Mouse (Mus musculus): ENCODE data around the gene Proca1.

Proca1 gene

DNA sequence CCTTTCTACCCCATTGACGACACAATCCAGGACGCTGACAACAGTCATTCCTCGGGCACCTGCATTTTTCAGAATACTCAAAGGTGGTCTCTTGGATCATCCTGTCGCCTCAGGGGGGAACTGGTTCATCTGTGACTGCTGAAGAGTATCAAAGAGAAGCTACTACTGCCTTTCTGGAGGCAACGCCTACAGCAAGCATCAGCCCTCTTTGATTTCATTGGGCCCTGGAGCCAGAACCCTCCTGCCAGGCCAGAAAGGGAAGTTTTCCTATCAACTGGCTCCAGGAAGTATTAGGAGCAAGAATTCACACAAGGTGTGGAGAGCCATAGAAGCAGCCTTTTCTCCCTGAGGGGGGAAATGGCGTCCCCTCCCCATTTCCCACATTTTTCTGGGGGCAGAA, 26.6 kb upstream of the Proca1 start:
- no peak for DNase-seq

DNA sequence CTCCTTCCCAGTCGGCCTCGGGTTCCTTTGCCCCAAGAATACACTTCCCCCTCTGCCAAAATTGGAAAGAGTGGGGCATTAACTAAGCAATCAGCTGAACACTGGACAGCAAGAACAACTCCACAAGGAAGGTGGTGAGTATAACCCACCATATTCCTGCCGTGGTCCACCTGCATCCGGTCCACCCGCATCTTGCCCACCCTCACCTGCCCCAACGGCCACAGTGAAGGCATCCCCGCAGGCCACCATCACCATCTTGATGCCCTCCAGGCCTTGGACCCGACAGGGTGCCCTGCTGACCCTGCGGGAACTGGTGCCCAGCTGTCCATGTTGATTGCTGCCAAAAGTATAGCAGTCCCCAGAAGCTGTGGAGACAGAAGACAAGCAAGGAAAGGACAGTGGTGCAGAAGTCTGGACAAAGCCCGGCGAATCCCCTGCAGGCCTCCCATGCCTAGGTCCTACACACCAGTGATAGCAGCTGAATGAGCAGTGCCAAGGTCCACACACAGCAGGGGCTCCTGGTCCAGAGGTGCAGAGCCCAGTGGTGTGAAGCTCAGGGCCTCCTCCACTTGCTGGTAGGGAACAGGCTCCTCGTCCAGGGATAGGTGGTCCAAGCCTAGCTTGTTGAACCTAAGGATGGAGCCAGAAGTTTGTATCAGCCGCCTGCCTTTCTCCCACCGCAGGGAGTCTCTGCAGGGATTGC, 25.8 kb upstream of the Proca1 start:
- DNase-seq, result no peak

DNA sequence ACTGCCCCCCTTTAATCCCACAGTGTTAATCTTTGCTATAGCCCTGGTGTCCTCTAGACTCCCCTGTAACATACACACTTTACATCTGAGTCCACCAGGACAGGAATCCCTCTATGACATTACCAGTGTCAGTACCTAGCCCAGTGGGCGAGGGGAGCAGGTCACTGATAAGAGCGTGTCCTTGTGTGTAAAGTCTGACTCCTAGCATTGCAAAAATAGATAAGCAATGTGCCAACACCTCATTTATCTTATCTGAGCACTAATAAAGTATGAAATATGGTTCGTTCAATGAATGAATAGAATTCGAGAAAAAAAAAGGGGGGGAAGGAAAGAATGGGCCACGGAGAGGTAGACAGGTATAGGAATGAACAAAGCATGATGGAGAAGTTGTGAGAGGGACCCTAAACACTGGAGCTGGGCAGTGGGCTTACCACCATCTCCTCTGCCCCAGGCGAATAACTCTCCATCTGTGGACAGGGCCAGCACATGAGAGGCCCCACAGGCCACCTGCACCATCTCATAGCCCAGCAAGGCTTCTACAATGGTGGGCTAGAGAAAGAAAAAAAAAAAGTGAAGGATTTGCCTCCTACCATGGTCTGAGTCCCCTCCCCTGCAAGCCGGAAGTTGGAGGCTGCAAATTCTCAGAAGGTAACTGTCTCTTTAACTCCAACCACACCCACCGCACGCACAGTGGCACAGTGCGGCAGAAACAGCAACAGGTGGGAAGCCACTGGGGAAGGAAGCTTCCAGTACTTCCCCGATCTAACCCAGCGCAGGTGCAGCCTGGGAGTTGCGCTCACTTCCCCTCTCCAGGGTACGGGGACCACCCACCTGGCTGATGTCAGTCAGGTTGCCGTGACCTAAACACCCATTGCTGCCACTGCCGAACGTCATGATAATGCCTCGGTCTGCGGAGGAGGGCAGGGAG, 24.4 kb upstream of the Proca1 start:
- no peak for DNase-seq

DNA sequence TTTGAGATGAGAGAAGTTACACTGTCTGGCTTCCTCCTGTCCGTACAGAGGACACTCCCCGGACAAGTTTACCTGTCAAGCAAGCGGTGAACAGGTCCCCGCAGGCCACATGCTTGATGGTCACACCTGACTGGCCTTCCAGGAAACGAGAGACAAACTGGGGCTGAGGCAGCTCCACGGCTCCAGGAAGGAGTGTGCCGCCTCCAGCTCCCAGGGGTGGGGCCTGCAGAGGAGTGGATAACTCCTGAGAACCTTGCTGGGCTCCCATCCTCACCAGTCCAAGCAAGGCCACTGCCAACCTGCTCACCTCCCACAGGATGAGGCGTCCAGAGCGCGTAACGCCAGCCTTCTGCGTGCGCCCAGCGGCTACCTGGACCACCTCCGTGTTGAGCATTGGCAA, 22.9 kb upstream of the Proca1 start:
- no peak for DNase-seq

DNA sequence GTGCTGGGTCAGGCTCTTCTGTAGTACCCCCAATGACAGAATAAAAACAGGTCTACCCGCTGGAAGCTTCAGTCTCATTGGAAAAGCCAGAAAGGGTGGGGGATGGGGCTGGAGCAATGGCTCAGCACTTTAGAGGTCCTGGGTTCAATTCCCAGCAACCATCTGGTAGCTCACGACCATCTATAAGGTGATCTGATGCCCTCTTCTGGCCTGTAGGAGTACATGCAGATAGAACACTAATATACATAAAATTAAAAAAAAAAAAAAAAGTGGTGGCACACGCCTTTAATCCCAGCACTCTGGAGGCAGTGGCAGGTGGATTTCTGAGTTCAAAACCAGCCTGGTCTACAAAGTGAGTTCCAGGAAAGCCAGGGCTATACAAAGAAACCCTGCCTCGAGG, 21.9 kb upstream of the Proca1 start:
- no peak for DNase-seq

DNA sequence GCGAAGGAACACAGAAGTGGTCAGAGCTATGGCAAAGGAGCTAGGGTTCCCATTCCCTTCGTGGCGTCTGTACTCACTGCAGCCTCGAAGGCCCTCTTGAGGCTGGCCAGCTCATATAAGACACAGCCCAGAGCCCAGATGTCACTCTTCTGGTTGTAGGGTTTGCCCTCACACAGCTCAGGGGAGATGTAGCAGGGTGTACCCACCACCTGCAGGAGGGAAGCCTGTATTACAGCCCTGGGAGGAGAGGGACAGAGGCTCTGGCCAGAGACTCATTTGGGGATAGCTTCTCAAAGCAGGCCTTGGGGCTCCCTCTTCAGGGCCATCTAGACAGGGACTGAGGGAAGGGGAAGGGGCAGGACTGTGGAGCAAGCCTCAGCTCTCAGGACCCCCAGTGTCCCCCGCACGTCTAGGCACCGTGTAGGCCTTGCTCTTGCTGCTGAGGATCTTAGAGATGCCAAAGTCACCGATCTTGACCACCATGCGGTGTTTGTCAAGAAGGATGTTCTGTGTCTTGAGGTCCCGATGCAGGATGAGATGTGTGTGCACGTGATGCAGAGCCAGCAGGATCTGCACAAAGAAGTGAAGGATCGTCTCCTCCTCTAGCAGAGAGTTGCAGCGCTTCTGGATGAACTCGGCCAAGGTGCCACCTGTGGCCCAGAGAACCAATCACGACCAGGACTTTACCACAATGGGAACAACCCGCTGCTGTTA, 21.0 kb upstream of the Proca1 start:
- DNase-seq, result no peak

DNA sequence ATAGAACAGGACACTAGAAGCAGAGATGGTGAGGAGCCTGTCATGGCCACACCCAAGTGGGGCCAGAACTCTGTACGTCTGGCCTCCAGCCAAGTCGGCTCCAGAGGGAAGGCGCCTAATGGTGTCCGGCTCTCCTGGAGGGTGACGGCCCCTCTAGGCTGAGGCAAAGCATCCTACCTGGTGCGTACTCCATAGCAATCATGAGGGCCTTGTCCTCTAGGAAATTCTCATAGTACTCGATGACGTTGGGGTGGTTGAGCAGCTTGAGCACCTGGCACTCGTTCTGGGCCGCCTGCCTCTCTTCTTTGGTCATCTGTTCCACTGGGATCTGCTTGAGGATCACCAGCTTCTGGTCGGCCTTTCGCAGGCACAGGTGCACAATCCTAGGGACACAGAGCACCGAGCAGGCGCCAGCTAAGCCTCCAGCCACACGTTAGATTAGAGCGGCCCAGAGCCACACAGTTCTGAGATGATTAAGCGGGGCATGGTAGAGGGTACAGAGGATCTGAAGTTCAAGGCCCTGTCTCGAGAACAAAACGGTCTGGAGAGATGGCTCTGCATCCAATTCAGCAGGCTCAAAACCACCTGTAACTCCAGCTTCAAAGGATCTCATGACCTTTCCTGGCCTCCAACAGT, 20.3 kb upstream of the Proca1 start:
- no peak for DNase-seq

DNA sequence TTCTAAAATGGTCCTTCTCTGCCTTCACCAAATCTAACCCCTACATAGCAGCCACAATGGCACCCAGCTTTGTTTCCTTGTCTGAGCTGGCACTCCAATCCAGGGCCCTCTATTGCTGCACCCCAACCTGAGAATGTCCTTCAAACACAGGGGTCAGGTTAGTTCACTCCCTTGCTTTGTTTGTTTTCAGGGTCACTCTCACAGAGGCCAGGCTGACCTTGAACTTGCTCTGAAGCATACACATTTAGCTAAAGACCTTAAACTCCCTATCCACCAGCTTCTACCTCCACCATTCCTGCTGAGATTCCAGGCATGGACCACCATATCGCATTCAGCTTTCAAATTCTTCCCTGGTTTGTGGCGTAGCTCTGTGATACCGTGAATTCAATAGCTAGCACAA, 18.7 kb upstream of the Proca1 start:
- no peak for DNase-seq

DNA sequence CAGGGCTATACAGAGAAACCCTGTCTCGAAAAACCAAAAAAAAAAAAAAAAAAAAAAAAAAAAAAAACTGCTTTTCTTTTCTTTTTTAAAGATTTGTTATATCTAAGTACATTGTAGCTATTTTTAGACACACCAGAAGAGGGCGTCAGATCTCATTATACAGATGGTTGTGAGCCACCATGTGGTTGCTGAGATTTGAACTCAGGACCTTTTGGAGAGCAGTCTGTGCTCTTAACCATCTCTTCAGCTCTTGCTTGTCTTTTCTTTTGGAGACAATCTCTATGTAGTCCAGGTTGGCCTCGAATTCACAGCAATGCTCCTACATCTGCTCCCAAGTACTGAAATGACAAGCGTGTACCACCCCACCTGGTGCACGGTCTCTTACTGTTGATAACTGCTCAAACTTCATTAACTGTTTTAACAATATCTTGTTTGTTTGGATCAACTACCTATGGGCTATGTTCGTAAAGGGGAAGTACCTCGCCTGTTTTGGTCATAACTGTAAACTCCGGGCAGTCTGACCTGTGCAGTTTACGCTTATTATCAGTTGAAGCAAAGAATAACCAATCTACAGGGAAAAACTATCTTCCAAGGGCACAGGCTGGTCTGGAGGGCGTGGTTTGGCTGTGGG, 17.3 kb upstream of the Proca1 start:
- DNase-seq, result no peak

DNA sequence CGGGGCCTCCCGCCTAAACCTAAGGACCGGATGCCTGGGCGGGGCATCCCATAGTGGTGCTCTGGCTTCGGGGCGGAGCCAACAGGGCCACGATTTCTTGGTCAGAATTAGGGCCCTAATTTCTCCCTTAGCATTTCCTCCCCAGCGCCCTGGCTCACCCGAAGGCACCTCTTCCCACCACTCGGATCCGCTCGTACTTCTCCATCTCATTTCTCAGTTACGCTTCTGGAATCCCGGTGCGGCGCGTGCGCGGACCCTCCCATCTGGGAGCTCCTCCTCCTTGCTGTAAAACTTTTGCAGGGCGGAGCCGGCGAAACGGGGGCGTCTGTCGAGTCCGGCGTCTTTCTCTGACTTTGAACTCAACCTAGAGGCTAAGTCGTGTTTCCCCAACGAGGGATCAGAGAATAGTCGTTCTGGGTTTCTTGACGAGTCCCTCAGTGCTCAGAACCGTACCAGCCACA, 16.8 kb upstream of the Proca1 start, which contains the start of the genes Nek8 and Tlcd1:
Gene Nek8 (minus strand): TSS at position 274 of the 461 bp plus-strand sequence.
Gene Tlcd1 (plus strand): TSS at position 310 of the 461 bp plus-strand sequence.
- peak; percentile 84 for DNase-seq

DNA sequence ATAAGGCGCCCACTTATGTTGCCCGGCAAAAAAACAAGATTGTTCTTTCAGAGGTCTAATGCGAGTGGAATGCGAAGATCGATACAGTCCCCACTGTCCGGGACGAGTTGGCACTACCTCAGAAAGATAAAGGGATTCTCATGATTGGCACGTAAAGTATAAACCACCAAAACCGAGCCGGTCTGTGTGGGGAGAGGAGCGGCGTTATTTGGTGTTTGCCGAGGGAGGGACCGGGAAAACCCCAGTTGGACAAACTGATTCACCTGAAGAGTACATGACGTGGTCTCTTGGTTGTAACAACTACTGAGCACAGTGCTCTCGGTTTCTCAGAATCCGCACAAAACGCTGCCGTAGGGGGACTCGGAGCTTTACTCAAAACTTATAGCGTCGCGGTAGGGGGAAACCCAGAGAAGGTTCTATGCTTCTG, 16.3 kb upstream of the Proca1 start:
- no peak for DNase-seq

DNA sequence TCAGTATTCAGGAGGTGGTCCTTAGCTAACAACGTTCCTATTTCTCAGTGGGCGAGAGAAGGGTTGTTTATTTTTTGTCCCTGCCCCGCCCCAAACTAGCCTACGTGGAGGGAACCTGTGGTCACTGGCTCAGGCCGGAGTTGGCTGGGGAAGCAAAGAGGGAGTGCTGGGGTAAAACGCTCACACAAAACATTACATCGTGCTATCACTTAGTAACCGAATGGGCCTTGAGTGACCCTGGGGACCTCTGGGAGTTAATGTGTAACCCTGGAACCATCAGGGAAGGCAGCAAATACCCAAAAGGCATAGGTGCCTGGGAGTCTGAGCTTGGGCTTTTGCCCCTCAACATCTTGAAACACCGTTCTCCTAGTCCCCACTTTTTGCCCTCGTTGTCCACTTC, 15.8 kb upstream of the Proca1 start:
- DNase-seq, result no peak

DNA sequence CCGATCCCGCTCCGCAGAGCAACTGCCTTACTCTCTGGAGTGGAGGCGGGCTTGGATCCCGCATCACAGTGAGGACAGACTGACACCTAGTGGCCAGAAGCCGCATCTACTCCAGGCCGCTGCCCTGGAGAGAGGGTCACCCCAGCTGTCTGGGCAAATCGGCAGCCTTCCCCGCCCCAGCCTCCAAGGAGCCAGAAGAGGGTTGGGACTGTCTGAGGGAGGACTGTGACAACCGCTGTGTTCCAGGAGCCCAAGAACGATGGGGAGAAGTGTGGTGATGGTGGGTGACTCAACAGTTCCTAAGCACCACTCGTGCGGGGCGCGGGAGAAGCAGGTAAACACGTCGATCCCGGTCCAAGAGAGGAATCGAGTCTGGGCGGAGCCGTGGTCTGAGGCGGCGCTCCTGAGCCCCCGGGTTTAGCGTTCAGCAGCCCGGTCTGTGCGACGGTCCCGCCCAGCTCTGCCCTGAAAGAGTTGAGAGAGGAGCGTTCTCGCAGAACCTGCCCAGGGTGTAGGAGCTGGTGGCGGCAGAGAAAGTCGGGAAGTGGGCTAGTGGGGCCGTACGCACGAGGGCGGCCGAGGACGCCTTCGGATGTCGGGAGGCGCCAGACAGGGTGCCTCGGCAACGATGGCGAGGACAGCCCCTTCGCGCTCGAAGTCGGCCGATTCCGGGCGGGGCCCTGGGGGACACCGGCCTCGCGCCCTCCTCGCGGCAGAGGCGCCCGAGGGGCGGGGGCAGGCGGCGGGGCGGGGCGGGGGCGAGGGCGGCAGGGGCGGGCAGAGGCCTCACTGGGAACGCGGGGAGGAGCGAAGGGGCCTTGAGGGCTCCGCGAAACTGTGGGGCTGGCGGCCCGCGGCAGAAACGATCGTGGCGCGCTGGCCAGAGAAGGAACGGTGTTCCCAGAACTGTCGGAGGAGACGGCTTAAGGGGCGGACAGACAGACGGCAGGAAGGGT, 15.0 kb upstream of the Proca1 start:
- peak; percentile 90 for DNase-seq

DNA sequence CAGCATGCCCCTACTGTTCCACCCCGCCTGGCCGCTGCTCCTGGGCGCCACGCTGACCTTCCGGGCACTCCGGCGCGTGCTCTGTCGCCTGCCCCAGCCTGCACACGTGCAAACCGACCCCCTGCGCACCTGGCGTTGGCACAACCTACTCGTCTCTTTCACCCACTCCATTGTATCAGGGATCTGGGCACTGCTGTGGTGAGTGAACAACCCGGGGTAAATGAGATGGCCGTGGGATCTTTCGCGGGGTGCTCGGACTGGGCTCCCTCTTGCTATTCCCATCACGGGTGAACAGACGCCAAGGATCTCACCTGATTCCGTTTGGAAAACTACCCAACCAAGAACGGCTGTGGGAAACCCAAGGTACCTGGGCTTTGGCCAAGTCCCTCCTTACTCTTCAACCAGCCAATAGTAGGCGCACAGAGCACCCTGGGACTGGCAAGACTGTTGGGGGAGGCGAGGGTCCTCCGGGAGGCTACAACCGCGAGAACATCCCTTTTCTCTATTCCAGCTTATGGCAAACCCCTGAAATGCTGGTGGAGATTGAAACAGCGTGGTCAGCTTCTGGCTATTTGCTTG, 14.2 kb upstream of the Proca1 start:
- DNase-seq, result no peak

DNA sequence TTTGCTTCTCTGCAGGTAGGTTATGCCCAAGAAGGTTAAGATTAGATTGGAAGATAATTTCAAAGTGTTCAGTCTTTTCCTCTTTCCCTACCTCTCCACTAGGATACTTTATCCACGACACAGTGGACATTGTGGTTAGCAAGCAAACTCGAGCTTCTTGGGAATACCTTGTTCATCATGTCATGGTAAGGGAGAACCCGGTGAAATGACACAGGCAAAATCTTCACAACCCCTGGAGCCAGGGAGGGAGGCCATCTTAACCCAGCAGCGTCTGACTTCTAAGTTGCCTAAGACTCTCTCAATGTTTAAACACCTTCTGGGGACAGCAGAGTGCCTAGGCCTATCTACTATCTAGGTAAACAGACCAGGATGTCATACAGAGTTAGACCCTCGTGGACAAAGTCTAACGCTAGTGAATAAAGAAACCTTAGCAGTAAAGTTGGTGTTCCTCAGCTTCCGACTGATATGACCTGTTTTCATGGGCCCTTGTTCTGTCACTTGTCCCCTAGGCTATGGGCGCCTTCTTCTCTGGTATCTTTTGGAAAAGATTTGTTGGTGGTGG, 13.7 kb upstream of the Proca1 start:
- DNase-seq, result no peak

DNA sequence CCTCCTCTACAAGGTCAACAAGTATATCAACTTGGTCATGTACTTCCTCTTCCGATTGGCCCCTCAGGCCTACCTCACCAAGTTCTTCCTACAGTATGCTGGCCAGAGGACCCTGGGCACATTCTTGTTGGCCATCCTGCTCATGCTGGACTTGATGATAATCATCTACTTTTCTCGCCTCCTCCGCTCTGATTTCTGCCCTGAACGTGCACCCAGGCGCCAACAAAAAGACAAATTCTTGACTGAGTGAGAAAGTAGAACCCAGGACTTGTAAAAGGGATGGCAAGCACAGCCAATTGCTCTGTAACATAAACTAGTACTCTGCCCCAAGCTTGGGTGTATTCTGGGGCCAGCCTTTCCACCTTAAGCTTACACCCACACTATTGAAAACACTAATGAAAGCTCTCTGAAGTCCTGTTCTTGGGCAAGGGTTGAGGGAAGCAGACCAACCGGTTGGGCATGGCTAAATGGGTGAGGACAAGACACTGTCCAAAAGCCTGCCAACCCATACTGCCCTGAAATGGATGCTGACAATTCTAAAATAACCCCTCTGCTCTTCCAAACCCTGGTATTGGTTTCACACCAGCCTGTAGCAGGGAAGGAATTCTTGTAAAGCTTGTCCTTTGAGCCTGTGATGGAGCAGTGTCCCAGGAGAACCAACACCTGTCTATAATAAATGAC, 13.0 kb upstream of the Proca1 start:
- no peak for DNase-seq

DNA sequence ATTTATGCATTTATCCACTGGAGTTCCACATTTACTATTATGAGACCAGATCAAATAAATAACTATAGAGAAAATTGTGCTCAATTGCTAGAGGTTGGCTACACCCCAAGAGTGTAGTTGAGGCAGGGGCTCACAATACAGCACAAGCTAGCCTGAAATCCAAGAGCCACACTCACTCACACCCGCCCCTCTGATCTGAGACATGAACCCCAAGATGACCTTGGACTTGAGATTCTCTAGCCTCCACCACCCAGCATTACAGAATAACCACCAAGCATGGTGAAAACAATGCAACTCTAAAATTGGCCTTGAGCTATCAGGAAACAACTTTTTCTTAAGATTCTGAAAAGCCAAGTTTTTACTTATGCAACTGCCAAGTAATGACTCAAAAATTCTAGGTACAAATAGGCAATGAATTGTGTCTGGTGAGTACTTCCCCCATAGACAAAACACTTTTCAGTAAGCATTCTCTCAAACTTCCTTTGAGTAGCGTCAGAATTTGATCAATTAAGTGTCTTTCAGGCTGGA, 11.3 kb upstream of the Proca1 start:
- DNase-seq, result no peak

DNA sequence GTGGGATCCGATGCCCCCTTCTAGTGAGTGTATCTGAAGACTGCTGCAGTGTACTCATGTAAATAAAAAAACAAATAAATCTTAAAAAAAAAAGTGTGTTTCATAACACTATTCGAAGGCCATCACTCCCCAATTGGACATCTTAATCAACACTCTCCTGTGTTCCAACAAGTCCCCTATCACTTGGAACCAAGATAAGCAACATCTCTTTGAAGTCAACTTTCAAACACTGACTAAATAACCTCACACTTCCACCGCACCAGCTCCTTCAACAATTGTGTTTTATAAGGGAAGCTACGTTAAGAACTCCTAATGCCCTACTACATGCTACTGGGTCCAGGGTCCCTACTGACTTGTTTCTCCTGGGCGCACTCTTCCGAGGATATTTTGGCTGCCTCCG, 10.7 kb upstream of the Proca1 start:
- DNase-seq, result no peak
